Mouse (Mus musculus) megakaryocyte-erythroid progenitor cell, adult 5-6 weeks (primary cell): ENCODE measurements around the gene Hps4. TPM values are rescaled to one million over a fixed set of nuclear protein-coding genes. Genes with fewer than 3 reads are reported as not detected.
"Not testable (repeated sequence)": the region's sequence is repeated elsewhere in the genome, so short reads cannot be mapped to it uniquely, and the experiment has no call there.

Experiments
- ATAC-seq: replicated peaks from 2 replicates; pipeline ENCODE4 v1.8.0; 2016; ENCODE audit warnings: mild to moderate bottlenecking, inconsistent platforms; ENCODE audit not compliant: severe bottlenecking, poor library complexity, low FRiP score, low TSS enrichment
- total RNA-seq, 2 experiments: library from RNA; stranded (forward) in 1 of 2; stranded (reverse) in 1 of 2; fragments of 200-1000, 215-1000 nt in 1 of 2; fragments of >200 nt in 1 of 2; fragmentation: Nextera tagmentation in 1 of 2; gene quantifications; 2 replicates each; pipeline ENCODE4 v1.2.3; 2014 to 2017

Hps4 gene
- total RNA-seq, 2 experiments from 2014 or later: 5.9 to 41.1 TPM

DNA sequence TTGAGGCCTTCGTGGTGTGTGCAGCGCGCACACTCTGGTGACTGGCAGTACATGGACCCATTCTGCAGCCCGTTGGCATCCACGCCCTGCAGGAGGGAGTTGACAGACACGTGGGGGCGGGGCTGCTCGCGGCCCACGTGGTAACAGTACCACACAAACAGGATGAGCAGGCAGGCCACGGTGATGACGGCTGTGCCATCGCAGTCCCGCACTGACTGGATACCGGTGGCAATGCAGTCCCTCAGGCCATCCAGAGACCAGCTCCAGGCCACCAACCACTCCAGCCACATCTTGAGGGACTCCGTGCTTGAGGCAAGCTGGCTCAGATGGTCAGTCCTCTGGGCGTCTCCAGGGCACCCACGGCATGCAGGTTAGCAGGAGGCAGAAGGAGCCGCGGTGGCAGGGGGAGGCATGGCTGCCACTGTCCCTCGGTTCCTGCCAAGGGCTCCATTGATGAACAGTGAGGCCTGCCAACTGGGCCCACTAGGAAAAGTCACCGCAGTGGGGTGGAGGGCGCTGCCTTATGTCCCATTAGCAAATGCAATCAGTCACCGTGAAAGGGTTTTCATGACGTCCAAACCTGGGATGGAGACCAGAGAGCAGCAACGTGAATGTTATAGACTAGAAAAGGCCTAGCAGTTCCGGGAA is 48.9 kb downstream of the Hps4 start:
- ATAC-seq: no peak

DNA sequence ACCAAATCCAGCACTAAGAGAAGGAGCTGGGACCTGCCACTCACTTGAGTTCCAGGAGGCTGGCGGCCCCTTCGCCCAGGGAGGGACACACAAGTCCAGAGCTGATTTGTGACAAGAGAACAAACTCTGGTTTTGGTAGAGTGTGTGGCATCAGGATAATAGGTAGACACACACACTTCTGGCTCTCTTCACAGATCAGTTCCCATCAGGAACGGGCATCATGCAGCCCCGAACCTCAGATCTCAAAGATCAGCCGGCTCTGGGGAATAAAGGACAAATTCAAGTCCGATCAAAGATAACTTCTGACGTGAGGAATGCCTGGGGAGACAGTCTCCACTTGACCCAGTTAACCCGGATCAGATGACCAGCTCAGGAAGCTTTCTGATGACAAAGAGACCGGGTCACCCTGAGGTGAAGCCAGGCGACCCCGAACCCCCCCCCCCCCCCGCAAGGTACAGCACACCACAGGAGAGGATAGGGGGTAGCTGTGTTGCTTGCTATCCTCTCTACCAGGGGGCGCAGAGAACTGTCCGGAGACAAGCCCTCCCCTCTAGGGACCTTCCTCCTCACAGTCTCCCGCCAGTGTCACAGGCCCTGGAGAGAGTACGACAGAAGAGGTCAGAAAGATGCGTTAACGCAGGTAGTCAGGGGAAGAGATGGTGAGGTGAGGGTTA is 51.0 kb downstream of the Hps4 start:
- ATAC-seq: no peak

DNA sequence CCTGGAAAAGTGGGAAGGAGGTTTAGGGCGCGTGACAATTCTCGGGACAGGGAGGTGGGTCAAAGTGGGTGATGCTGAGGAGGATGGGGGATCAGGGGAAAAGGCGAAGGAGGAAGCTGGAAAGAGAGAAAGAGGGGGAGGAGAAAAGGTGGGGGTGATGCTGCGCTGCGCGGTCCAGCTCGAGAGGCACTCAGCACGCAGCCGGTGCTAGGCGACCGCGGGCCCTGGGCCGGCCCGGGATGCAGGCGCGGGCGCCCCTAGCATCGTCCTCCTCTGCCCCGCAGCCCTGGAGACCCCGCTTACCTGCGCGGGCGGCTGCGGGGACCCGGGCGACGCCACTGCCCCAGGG is 51.5 kb downstream of the Hps4 start:
- ATAC-seq: no peak

DNA sequence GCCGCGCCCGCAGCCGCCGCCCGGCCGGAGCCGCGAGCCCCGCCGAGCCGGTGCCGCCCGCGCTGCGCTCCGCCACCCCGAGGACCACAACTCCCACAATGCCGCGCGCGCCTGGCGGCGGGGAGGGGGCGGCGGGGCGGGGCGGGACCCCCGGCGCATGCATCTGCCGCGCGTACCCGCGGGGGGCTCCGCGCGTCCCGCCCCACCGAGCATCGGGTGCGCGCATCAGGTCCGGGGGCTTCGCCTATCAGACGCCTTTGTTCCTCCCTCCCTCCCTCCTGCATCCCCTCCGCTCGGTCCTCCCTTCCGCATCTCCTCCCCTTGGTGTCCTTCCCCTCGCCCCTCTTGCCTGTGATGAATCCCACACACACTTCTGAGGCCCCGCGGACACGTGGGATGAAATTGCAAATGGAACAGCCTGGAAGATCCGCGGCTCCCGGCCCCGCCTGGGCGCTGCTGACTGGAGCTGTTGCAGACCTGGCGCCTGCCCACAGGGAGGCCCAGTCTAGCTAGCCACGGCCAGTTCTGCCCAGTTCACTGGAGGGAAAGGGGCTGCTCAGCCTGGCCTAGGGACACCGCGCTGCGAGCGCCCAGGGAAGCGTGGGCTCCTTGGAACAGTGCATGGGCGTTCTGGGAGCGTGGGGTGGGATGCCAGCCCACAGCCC is 52.0 kb downstream of the Hps4 start, which contains the start of gene Asphd2:
Gene Asphd2 (minus strand): TSS at position 88 of the 665 bp plus-strand sequence.
- no peak for ATAC-seq

DNA sequence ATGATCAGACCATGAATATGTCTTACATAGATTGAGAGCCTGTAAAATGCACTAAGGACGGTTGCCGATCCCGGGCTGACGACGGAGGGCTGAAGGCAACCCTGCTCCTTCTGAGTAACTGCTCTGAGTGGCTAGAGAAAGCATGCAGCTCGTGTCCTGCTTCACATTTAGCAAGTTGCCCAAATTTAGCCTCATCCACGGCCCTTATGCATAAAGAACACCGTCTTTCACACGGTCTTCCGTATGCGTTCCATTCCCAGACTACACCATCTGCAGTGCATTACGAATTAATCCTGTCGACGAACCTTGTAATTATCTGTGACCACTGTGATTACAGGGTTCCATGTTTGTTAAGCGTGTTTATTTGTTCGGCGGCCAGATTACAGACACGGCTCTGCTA is 53.2 kb downstream of the Hps4 start:
- ATAC-seq: no peak

DNA sequence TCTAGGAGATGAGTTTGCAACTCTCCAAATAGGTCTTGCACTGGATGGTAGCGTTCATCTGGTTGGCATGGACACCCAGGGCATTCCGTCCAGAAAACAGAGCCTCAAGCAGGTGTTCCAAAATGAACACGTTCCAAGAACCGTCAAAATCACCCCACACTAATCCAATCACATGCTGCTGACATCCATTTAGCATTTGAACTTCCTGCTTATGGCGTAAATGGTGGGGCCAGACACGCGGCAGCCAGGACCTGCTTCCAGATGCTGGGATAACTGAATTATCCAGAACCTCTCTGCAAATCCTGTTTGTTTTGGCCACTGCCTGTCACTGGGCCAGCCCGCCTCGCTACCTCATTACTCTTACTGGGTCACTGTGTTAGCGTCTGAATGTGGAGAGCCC is 56.4 kb downstream of the Hps4 start:
- ATAC-seq: no peak

DNA sequence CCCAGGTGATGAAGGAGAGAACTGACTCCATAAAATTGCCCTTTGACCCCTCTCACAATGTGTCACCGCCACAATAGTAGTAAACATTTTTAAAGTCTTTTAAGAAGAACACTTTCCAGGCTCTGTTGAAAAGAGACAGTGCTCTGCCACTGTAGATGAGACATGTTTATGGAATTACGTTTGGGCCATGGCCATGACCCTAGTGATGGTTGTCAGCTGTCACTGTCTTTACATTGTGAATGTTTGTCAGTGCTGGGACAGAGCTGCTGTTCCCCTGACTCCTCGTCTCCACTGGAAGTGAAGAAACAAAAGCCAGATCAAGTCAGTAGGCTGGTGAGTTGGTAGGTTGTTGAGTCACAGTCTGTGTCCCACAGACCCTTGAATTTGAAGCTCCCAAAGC is 59.6 kb downstream of the Hps4 start:
- no peak for ATAC-seq

DNA sequence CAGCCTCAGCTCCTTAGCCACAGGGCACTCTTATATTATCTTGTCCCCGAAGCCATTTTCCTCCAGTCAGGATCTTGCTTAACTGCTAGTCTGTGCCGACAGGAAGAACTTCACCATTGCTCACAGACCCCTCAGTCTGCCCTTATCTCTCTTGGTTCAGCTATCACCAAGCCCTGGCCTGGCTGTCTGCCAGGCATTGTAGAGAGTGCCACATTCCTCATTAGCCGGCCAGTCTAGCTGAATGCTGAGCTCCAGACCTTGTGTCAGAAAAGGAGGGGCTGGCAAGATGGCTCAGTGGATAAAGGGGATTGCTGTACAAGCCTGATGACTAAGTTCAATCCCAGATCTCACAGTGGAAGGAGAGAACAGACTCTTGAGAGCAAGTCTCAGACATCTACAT is 63.1 kb downstream of the Hps4 start:
- ATAC-seq: peak; percentile 68; the same call in 1 of the 2 replicates

DNA sequence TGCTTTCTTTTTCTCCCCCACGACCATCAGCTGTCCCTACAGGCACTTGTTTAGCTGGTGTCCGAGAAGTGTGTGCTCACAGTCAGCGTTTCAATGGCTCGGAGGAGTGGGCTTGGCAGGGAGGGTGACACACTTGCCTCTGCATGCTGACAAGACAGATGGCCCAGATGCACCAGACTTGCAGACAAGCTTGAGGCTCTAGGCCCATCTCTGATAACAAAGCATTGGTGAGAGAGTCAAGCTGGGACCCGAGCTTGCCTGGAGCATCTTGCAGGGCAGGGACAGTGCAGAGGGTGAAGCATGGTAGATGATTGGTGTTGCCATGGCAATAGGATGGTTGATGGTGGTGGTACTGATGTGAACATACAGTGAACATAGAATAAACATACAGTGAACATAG is 66.4 kb downstream of the Hps4 start:
- no peak for ATAC-seq

DNA sequence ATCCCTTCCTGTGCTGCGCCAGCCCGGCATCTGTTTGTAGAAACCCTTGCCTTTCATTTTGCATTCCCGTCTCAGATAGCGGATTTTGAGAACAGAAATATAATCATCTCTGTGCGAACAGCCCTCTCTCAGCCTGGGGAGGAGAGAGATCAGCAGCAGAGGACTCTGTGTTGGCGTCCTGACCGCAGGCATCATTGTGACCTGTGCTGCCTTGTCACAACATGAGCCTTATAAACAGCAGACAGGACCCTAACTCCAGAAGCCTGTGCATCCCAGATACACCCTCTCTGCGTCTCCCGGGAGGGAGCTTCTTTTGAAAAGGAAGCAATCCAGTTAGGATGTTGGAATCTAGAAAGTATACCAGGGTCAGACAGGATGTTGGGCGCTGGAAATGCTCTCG is 68.2 kb downstream of the Hps4 start:
- ATAC-seq: no peak

DNA sequence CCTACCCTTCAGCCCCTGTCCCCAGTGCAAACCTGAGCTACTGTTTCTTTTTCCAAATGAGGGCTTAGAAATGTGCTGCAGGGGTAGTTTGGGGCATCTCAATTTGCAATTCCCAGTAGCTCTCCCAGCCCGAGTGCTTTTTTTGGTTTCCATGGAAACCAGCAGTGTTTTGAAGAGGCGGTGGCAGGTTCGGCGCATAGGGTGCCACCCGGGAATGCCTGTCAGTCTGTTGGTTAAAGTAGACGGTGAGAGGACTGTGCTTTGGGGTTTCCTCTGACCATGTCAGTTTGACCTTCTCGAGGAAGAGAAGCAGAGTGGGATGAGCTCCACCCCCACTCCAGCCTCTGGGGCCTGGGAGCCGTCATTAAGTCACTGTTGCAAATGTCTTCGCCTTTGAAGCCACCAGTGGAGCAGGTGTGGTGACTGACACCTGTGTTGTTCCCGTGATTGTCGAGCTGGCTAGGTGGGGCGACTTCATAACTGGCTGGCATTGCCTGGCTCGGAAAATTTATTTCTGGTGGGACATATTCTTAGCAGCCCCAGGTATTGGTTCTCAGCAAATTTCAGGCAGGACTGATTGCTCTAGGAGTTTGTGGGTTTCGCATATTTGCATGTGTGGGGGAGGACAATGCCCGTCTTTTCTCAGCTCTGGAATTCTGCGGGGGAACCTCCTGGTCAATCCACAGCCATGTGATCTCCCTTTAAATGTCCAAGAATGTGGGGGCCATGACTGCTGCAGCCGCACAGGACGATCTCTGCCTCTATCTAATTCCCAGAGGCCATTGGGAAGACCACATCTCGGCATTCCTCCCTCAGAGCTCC is 68.8 kb downstream of the Hps4 start:
- ATAC-seq: no peak

DNA sequence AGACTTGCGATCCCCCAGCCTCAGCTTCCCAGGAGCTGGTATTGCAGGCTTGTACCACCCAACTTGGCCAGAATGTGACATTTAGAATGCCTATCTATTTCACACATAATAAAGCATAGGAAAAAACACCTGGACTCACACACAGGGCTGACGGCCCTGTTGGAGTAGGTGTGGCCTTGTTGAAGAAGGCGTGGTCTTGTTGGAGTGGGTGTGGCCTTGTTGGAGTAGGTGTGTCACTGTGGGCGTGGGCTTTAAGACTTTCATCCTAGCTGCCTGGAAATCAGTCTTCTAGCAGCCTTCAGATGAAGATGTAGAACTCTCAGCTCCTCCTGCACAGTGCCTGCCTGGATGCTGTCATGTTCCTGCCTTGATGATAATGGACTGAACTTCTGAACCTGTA is 69.9 kb downstream of the Hps4 start:
- not testable (repeated sequence) for ATAC-seq

DNA sequence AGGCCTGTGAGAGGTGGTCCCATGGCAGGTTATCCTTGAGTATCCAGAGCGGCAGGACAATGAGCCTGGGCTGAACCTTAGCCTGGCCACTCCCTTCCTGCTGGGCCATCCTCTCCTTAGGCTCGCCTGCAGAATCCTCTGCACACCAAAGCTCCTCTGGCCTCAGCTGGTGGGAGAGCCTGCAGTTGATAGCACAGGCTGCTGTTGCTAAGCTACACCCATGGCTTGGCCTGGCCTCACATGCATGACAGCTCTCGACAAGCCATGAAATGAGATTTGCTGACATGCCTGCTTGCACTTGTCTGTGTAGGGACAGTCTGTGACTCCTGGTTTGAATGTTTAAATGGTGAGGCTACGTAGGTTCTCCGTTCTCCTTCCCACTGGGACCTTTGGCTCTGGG is 73.8 kb downstream of the Hps4 start:
- ATAC-seq: no peak

DNA sequence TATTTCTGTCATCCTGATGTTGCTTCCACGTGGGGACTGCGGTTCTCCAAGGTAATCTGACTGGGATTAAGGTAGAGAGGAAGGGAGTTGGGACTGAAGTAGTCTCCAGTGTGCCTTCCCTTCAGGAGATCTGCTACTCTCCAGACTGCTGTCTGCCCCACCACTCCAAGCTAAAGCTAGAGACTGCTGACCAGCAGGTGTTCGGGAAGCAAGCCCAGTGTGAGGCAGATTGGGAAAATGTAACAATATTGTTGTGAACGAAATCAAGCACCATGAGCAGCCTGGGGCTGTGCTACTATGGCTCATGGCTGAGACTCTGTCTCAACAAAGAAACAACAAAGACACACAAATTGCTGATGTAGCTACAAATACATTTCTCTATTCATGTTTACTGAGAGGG is 75.1 kb downstream of the Hps4 start:
- ATAC-seq: no peak

DNA sequence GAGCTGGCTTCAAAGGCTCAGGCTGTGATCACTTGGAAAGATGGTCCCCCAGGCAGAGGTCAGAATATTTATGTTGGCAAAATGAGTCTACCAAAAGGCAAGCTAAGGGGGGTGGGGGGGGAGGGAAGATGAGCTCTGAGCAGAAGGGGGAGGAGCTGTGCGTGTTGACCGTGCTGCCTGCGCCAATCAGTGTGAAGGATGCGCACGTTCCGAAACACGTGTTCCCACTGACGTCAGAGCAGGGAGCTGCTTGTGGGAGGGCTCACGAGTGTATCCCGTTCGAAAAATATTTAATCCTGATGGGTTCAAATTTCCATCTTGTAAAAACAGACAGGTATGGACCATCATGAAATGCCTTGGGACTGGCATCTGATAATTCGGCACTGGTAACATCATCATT is 76.7 kb downstream of the Hps4 start:
- no peak for ATAC-seq

DNA sequence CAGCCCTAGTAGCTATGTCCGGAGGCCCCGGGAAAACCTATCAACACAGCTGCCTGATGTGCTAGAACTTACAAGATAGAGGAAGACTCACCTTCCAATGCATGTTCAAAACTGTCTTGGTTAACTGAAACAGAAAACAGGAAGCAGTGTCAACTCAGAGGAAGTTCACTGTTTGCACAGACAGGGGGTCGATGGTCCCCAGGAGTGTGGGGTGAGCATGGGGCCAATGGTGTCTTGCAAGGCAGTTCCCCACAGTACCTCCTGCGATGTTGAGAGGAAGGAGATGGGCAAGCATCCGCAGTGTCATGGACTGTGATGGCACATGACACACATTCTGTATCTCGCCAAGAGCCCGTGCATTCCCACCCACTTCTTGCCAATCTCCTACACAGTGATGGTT is 83.8 kb downstream of the Hps4 start:
- ATAC-seq: no peak

DNA sequence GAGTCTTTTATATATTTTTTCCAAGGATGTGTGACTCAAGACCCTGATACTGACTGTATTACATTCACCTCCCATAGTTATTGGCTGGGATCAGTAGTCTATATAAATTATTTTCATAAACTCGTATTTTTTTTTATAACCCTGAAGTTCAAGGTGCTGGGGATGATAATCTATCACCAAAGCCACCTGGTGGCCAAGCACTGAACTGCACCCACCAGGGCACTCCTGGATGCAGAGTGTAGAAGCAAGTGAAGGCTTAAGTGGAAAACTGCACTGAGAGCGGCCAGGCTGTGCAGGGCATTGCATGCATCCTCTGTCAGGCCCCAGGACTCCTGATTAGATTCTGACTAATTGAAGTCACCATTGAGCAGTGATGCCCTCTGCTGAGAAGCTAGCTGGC is 84.4 kb downstream of the Hps4 start:
- peak; percentile 68; the same call in 1 of the 2 replicates for ATAC-seq
